Mouse (Mus musculus) thymus, adult 2 months (tissue): ENCODE data around the gene Dnajb4.

ENCODE experiments used
- CTCF ChIP-seq: fragments of 200-500 bp; IDR thresholded peaks from 2 replicates; pipeline ENCODE4 v1.5.1; 2012; ENCODE audit warnings: mild to moderate bottlenecking, control low read depth, low read length, moderate library complexity, borderline replicate concordance; ENCODE audit not compliant: control insufficient read depth, poor library complexity, insufficient read depth; ENCODE audit errors: extremely low read depth
- POLR2A ChIP-seq: fragments of 200-500 bp; IDR thresholded peaks from 2 replicates; pipeline ENCODE4 v1.6.1; 2012; ENCODE audit warnings: mild to moderate bottlenecking, low read length, control low read depth, moderate library complexity; ENCODE audit not compliant: control insufficient read depth, poor library complexity, insufficient read depth; ENCODE audit errors: extremely low read depth

- TF ChIP-seq POLR2A: no peak
- no peak for TF ChIP-seq CTCF
These were observed 62.8 kb downstream of the Dnajb4 start for GRCm38 (mm10) chr3:152147085-152147831.
